Comparison of ENCODE assay signal across 20 mouse cellular contexts in genomic region chr7:114805311-114805710, GRCm38 (mm10).
"Had no signal": no experiment of that assay in that cellular context is flagged by ENCODE, and none has a peak within 500 bp of the region (broad histone marks: within the 10 kb centered on the region; RNA-seq: fewer than 3 reads in every experiment).

No protein-coding gene starts in this region.

- H3K36me3 ChIP-seq: liver, embryonic 15.5 days; lung, embryonic 15.5 days; midbrain, embryonic 10.5 days; midbrain, embryonic 12.5 days; neural tube, embryonic 12.5 days; stomach, embryonic 15.5 days had no signal

- ATAC-seq: liver, postnatal 0 days; lung, postnatal 0 days; midbrain, embryonic 16.5 days had no signal

- H3K27me3 ChIP-seq: liver, embryonic 15.5 days; lung, embryonic 15.5 days; midbrain, embryonic 12.5 days; neural tube, embryonic 12.5 days; stomach, embryonic 15.5 days had no signal

- H3K27ac ChIP-seq: liver, embryonic 15.5 days; lung, embryonic 15.5 days; macrophage; midbrain, embryonic 10.5 days; midbrain, embryonic 12.5 days; neural tube, embryonic 12.5 days; stomach, embryonic 15.5 days; stomach, postnatal 0 days had no signal

- DNase-seq: liver, postnatal 0 days; lung, adult 2 months; lung, postnatal 14 days; lung, postnatal 36 days; midbrain, embryonic 14.5 days; right cerebral cortex, postnatal 14 days; thymus, adult 2 months; thymus, postnatal 25 days; thymus, postnatal 4 days had no signal

- H3K4me3 ChIP-seq: liver, embryonic 15.5 days; lung, embryonic 15.5 days; megakaryocyte, embryonic 14.5 days; midbrain, embryonic 10.5 days; midbrain, embryonic 12.5 days; neural tube, embryonic 12.5 days; stomach, embryonic 15.5 days had no signal

- H3K9me3 ChIP-seq: liver, embryonic 15.5 days; lung, embryonic 15.5 days; megakaryocyte, embryonic 14.5 days; midbrain, embryonic 10.5 days; midbrain, embryonic 12.5 days; neural tube, embryonic 12.5 days; stomach, embryonic 15.5 days had no signal

- H3K4me1 ChIP-seq: liver, embryonic 15.5 days; lung, embryonic 15.5 days; megakaryocyte, embryonic 14.5 days; midbrain, embryonic 10.5 days; midbrain, embryonic 12.5 days; neural tube, embryonic 12.5 days; stomach, embryonic 15.5 days had no signal
